ENCODE assay signal across 7 mouse cellular contexts in the genomic region with DNA sequence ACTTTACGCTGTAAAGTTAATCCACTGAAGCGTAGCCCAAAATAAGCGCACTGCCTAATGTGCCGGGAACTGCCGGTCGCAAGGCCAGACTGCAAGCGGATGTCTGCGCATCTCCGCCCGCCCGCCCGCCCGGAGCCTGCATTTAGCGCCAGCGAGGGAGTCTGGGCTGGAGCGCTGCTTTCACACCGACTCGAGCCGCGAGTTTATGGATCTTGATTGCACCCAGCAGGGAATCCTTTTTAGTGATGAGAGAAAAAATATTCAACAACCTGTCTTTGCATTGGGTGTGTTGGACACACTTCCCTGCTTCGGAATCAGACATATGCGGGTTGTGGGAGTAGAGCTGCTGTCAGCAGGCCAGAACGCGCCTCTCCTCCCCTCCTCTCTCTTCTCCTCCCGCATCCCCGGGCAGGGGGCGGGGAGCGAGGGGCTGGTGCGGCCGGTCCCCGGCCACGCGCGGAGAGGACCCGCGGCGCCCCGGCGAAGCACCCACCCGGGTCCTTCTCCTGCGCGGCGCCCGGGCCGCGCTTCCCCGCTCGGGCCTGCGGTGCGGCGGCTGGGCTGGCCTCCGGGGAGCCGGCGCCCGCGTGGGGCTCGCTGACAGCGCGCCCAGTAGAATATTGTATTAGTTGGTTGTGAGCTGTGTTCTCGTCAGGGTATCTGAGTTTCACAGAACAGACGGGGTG. TPM values are rescaled to one million over a fixed set of nuclear protein-coding genes. Genes with fewer than 3 reads are reported as not detected.
A peak's percentile ranks its signal among the peaks of the same experiment; 100 is the strongest.
DNase-seq lines count a peak whose midpoint lies in the region; ATAC-seq and TF ChIP-seq lines count a peak whose summit lies in the region.

No protein-coding gene starts in this region.

- no peak for TF ChIP-seq EP300 in liver, embryonic 14.5 days (IDR thresholded peaks at IDR 0.05; ENCODE audit: low read depth)

- no peak for TF ChIP-seq POLR2A in testis, adult 2 months (IDR thresholded peaks at IDR 0.05; ENCODE audit: control insufficient read depth, low read depth, low read length)

- peaks cover 10% of the 10 kb centered on the region for H3K4me1 ChIP-seq in testis, adult 2 months (ENCODE audit: control insufficient read depth, insufficient read depth, low read length)
- peaks cover 9% of the 10 kb centered on the region for H3K4me1 ChIP-seq in forebrain, embryonic 14.5 days (ENCODE audit: control insufficient read depth, insufficient read depth, low read length)
- peaks cover 10% of the 10 kb centered on the region; the same call in 1 of the 2 replicates for H3K4me1 ChIP-seq in hindbrain, postnatal 0 days (ENCODE audit: insufficient read depth, low read length)
- H3K4me1 ChIP-seq in liver, embryonic 14.5 days (replicated peaks; ENCODE audit: control insufficient read depth in 2 of 2, insufficient read depth in 2 of 2, low read length in 1 of 2), result no peaks in the 10 kb centered on the region

- H3K9me3 ChIP-seq in forebrain, embryonic 14.5 days (replicated peaks; ENCODE audit: control insufficient read depth, low read length), result no peaks in the 10 kb centered on the region
- H3K9me3 ChIP-seq in hindbrain, postnatal 0 days (ENCODE audit: low read length), result no peaks in the 10 kb centered on the region
- H3K9me3 ChIP-seq in liver, embryonic 14.5 days (ENCODE audit: control insufficient read depth, low read length), result no peaks in the 10 kb centered on the region

- DNase-seq in testis, postnatal 14 days (ENCODE audit: low spot score), result no peak
- DNase-seq in forebrain, embryonic 14.5 days (ENCODE audit: low spot score), result peak; percentile 73
- DNase-seq in hindbrain, postnatal 0 days (ENCODE audit: low spot score), result peak; percentile 58
- no peak for DNase-seq in liver, embryonic 14.5 days (ENCODE audit: low read depth in 3 of 3, low spot score in 3 of 3)
- DNase-seq in right cerebral cortex, postnatal 4 days, result peak; percentile 64
- no peak for DNase-seq in spleen, adult 18-20 months

- peak; percentile 77 for ATAC-seq in forebrain, embryonic 14.5 days
- ATAC-seq in hindbrain, postnatal 0 days, result peak; percentile 52; the same call in 1 of the 2 replicates
- no peak for ATAC-seq in liver, embryonic 14.5 days (ENCODE audit: insufficient read depth)

- WGBS in forebrain, embryonic 14.5 days, result under 1% methylated on average over 60 of the region's 61 CpGs
- under 1% methylated on average over 43 of the region's 61 CpGs for WGBS in hindbrain, postnatal 0 days
- 2% methylated on average over 61 of the region's 61 CpGs for WGBS in liver, embryonic 14.5 days (ENCODE audit: insufficient replicate concordance)

- no peaks in the 10 kb centered on the region for H3K36me3 ChIP-seq in testis, adult 2 months (ENCODE audit: control insufficient read depth, insufficient read depth, low read length)
- H3K36me3 ChIP-seq in forebrain, embryonic 14.5 days (ENCODE audit: control insufficient read depth, insufficient read depth, low read length), result no peaks in the 10 kb centered on the region
- no peaks in the 10 kb centered on the region for H3K36me3 ChIP-seq in hindbrain, postnatal 0 days (ENCODE audit: insufficient read depth, low read length)
- H3K36me3 ChIP-seq in liver, embryonic 14.5 days (replicated peaks; ENCODE audit: control insufficient read depth, insufficient read depth, low read depth), result no peaks in the 10 kb centered on the region

- H3K4me3 ChIP-seq in testis, adult 2 months (ENCODE audit: control insufficient read depth, low read depth, low read length), result peak overlapping the region; percentile 39
- peak overlapping the region; percentile 42 for H3K4me3 ChIP-seq in forebrain, embryonic 14.5 days (ENCODE audit: low read depth, low read length)
- peak overlapping the region; percentile 50 for H3K4me3 ChIP-seq in hindbrain, postnatal 0 days (ENCODE audit: low read length)
- H3K4me3 ChIP-seq in liver, embryonic 14.5 days (ENCODE audit: insufficient read depth in 1 of 2, low read depth in 2 of 2, low read length in 2 of 2), result no peak overlapping the region; a peak in 1 of 4 replicates

- peak overlapping the region; percentile 74 for H3K9ac ChIP-seq in forebrain, embryonic 14.5 days (ENCODE audit: low read length)
- peak overlapping the region; percentile 50 for H3K9ac ChIP-seq in hindbrain, postnatal 0 days (replicated peaks; ENCODE audit: low read length)
- no peak overlapping the region for H3K9ac ChIP-seq in liver, embryonic 14.5 days (replicated peaks)

- peak overlapping the region; percentile 95 for H3K4me2 ChIP-seq in forebrain, embryonic 14.5 days (ENCODE audit: low read length)
- H3K4me2 ChIP-seq in hindbrain, postnatal 0 days (ENCODE audit: low read depth, low read length), result peak overlapping the region; percentile 95
- peak overlapping the region; percentile 42; the same call in 1 of the 2 replicates for H3K4me2 ChIP-seq in liver, embryonic 14.5 days (ENCODE audit: low read depth)

- H3K27me3 ChIP-seq in testis, adult 2 months (ENCODE audit: control insufficient read depth, insufficient read depth, low read length), result no peaks in the 10 kb centered on the region; the same call in none of the 2 replicates
- H3K27me3 ChIP-seq in forebrain, embryonic 14.5 days (replicated peaks; ENCODE audit: control insufficient read depth, insufficient read depth, low read length), result peaks cover 17% of the 10 kb centered on the region
- peaks cover 26% of the 10 kb centered on the region for H3K27me3 ChIP-seq in hindbrain, postnatal 0 days (ENCODE audit: insufficient read depth, low read length)
- H3K27me3 ChIP-seq in liver, embryonic 14.5 days (ENCODE audit: control insufficient read depth, insufficient read depth, low read length), result peaks cover 45% of the 10 kb centered on the region

- no peak overlapping the region for H3K27ac ChIP-seq in testis, adult 2 months (ENCODE audit: control insufficient read depth, insufficient read depth, low read depth, low read length)
- H3K27ac ChIP-seq in forebrain, embryonic 14.5 days (ENCODE audit: low read depth, low read length), result peak overlapping the region; percentile 75
- H3K27ac ChIP-seq in hindbrain, postnatal 0 days, result no peak overlapping the region
- no peak overlapping the region for H3K27ac ChIP-seq in liver, embryonic 14.5 days

- TF ChIP-seq CTCF in testis, adult 2 months (IDR thresholded peaks at IDR 0.05; ENCODE audit: control insufficient read depth, insufficient read depth, insufficient replicate concordance, low read depth, low read length), result no peak
- no peak for TF ChIP-seq CTCF in hindbrain, postnatal 0 days (IDR thresholded peaks at IDR 0.05; ENCODE audit: low read depth)
- TF ChIP-seq CTCF in liver, embryonic 14.5 days (IDR thresholded peaks at IDR 0.05; ENCODE audit: low read depth), result no peak

RNA-seq across cellular contexts. Expression of gene 3100002H09Rik, which starts 35.2 kb away (rescaled TPM):
- not detected in 2 replicates for polyA plus RNA-seq in testis, adult 2 months (2012; rRNA removed)
- polyA plus RNA-seq in forebrain, embryonic 14.5 days (2014; fragmentation: Nextera tagmentation; extraction: Ambion mirVana), result not detected in 2 replicates
- total RNA-seq in hindbrain, postnatal 0 days (2014; rRNA removed), result 0.26 TPM in 1 of 2 replicates, not detected in the other
- polyA plus RNA-seq in hindbrain, postnatal 0 days (2015; fragmentation: Nextera tagmentation; extraction: Ambion mirVana), result 0.23 TPM in 1 of 2 replicates, not detected in the other
- polyA plus RNA-seq in liver, embryonic 14.5 days (2012; rRNA removed), result not detected in 2 replicates
- polyA plus RNA-seq in liver, embryonic 14.5 days (2014; fragmentation: Nextera tagmentation; extraction: Ambion mirVana), result not detected in 2 replicates

Comparison
In these comparisons a context has a peak if more than half of its experiments do, and no peak if none do; other contexts are left out.
1. H3K4me3 ChIP-seq: peak in testis, adult 2 months (single experiment), forebrain, embryonic 14.5 days (single experiment) and hindbrain, postnatal 0 days (single experiment); none in liver, embryonic 14.5 days (0 of 2).
2. DNase-seq: peak in forebrain, embryonic 14.5 days (single experiment), hindbrain, postnatal 0 days (single experiment) and right cerebral cortex, postnatal 4 days (single experiment); none in testis, postnatal 14 days (single experiment), liver, embryonic 14.5 days (0 of 3) and spleen, adult 18-20 months (0 of 2).
3. H3K4me2 ChIP-seq: peak in every context shown above with its lines; median percentile 95 in forebrain, embryonic 14.5 days; 95 in hindbrain, postnatal 0 days; 42 in liver, embryonic 14.5 days.